27 mouse cellular contexts compared by ENCODE assay signal in the genomic region with DNA sequence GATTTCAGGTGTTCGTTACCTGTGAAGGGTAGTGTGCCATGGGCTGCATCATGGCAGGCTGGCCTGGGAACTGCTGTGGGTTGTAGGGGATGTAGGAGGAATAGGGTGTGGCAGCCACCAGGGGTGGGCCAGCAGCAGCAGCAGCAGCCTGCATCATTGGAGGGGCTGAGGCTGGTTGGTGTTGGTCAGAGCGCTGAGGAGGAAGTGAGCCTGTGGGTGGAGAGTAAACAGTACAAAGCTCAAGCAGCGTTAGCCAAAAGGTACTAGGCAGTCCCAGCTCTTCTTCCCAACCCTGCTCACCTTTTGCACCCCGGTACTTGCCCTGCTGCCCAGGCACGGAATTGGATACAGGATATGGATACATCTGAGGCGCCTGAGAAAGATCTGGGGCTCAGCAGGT. TPM values are rescaled to one million over a fixed set of nuclear protein-coding genes. Genes with fewer than 3 reads are reported as not detected.
A peak's percentile ranks its signal among the peaks of the same experiment; 100 is the strongest.
DNase-seq lines count a peak whose midpoint lies in the region; ATAC-seq lines count a peak whose summit lies in the region.
"Had no signal": no experiment of that assay in that cellular context is flagged by ENCODE, and none has a peak within 500 bp of the region (broad histone marks: within the 10 kb centered on the region; RNA-seq: fewer than 3 reads in every experiment).

No protein-coding gene starts in this region.

- H3K4me3 ChIP-seq in liver, embryonic 11.5 days (ENCODE audit: low read depth, low read length): no peak overlapping the region
- H3K4me3 ChIP-seq in liver, embryonic 16.5 days (ENCODE audit: low read depth, low read length): no peak overlapping the region
- no peak overlapping the region for H3K4me3 ChIP-seq in forebrain, embryonic 15.5 days
- H3K4me3 ChIP-seq: erythroblast, embryonic 14.5 days; kidney, embryonic 15.5 days; layer of hippocampus, adult 2 months; lung, embryonic 15.5 days; midbrain, embryonic 10.5 days; midbrain, embryonic 15.5 days; neural tube, embryonic 12.5 days had no signal

- peak; percentile 8 for DNase-seq in cerebellum, adult 11-12 months
- no peak for DNase-seq in cerebellum, postnatal 14 days
- no peak for DNase-seq in liver, embryonic 11.5 days (ENCODE audit: low spot score)
- DNase-seq in kidney, adult 9 months: no peak
- no peak for DNase-seq in embryo, embryonic 9.5 days (ENCODE audit: extremely low spot score)
- DNase-seq: adrenal gland, adult 2 months; forebrain, postnatal 0 days; heart, postnatal 14 days; kidney, adult 11 months; kidney, postnatal 25 days; layer of hippocampus, postnatal 36 days; left cerebral cortex, postnatal 4 days; right cerebral cortex, adult 18-20 months; right cerebral cortex, postnatal 4 days had no signal

- H3K36me3 ChIP-seq in liver, embryonic 11.5 days (ENCODE audit: control insufficient read depth, insufficient read depth, low read length): peaks cover 71% of the 10 kb centered on the region
- H3K36me3 ChIP-seq in liver, embryonic 16.5 days (ENCODE audit: control insufficient read depth, insufficient read depth): peaks cover 79% of the 10 kb centered on the region
- H3K36me3 ChIP-seq in forebrain, embryonic 15.5 days: peaks cover 96% of the 10 kb centered on the region

- H3K4me1 ChIP-seq in liver, embryonic 11.5 days (replicated peaks; ENCODE audit: control insufficient read depth, insufficient read depth, low read length): peaks cover 4% of the 10 kb centered on the region; the same call in 1 of the 2 replicates
- H3K4me1 ChIP-seq in liver, embryonic 16.5 days (ENCODE audit: control insufficient read depth, low read depth, low read length): no peaks in the 10 kb centered on the region; the same call in 1 of the 2 replicates
- H3K4me1 ChIP-seq in forebrain, embryonic 15.5 days: no peaks in the 10 kb centered on the region
- H3K4me1 ChIP-seq: lung, embryonic 15.5 days; midbrain, embryonic 10.5 days; midbrain, embryonic 15.5 days; neural tube, embryonic 12.5 days had no signal

- no peak overlapping the region for H3K27ac ChIP-seq in liver, embryonic 11.5 days (ENCODE audit: low read depth, low read length)
- H3K27ac ChIP-seq in liver, embryonic 16.5 days (ENCODE audit: low read length): peak overlapping the region; percentile 58; the same call in 1 of the 2 replicates
- no peak overlapping the region for H3K27ac ChIP-seq in forebrain, embryonic 15.5 days (replicated peaks)
- H3K27ac ChIP-seq: hindbrain, postnatal 0 days; kidney, embryonic 15.5 days; layer of hippocampus, adult 2 months; lung, embryonic 15.5 days; midbrain, embryonic 10.5 days; midbrain, embryonic 15.5 days; neural tube, embryonic 12.5 days had no signal

- ATAC-seq in liver, embryonic 11.5 days (replicated peaks; ENCODE audit: low FRiP score): peak; percentile 24; the same call in 1 of the 2 replicates
- peak; percentile 84 for ATAC-seq in liver, embryonic 16.5 days (ENCODE audit: low read depth)
- ATAC-seq in forebrain, embryonic 15.5 days (replicated peaks): no peak
- ATAC-seq: activated CD4-positive, CD25-positive, alpha-beta regulatory T cell, adult 4 months; forebrain, postnatal 0 days; hindbrain, postnatal 0 days; midbrain, embryonic 15.5 days had no signal

- H3K9ac ChIP-seq in liver, embryonic 11.5 days (ENCODE audit: low read depth, low read length): no peak overlapping the region
- H3K9ac ChIP-seq in liver, embryonic 16.5 days (ENCODE audit: low read depth, low read length): no peak overlapping the region
- H3K9ac ChIP-seq in forebrain, embryonic 15.5 days (replicated peaks): no peak overlapping the region
- H3K9ac ChIP-seq: forebrain, postnatal 0 days; kidney, embryonic 15.5 days; lung, embryonic 15.5 days; midbrain, embryonic 15.5 days; neural tube, embryonic 12.5 days had no signal

- no peaks in the 10 kb centered on the region for H3K9me3 ChIP-seq in liver, embryonic 11.5 days (ENCODE audit: control insufficient read depth, low read length)
- no peaks in the 10 kb centered on the region for H3K9me3 ChIP-seq in liver, embryonic 16.5 days (replicated peaks; ENCODE audit: control insufficient read depth, low read length)
- H3K9me3 ChIP-seq in forebrain, embryonic 15.5 days: no peaks in the 10 kb centered on the region
- H3K9me3 ChIP-seq: kidney, embryonic 15.5 days; lung, embryonic 15.5 days; midbrain, embryonic 10.5 days; midbrain, embryonic 15.5 days; neural tube, embryonic 12.5 days had no signal

- H3K27me3 ChIP-seq in liver, embryonic 11.5 days (replicated peaks; ENCODE audit: control insufficient read depth, insufficient read depth, low read length): no peaks in the 10 kb centered on the region
- H3K27me3 ChIP-seq in liver, embryonic 16.5 days (ENCODE audit: control insufficient read depth, insufficient read depth, low read depth, low read length): no peaks in the 10 kb centered on the region
- H3K27me3 ChIP-seq in forebrain, embryonic 15.5 days: no peaks in the 10 kb centered on the region
- H3K27me3 ChIP-seq: CH12.LX; kidney, embryonic 15.5 days; lung, embryonic 15.5 days; midbrain, embryonic 15.5 days; neural tube, embryonic 12.5 days had no signal

- no peak overlapping the region for H3K4me2 ChIP-seq in liver, embryonic 11.5 days
- no peak overlapping the region for H3K4me2 ChIP-seq in liver, embryonic 16.5 days (ENCODE audit: low read depth, low read length)
- no peak overlapping the region for H3K4me2 ChIP-seq in forebrain, embryonic 15.5 days (replicated peaks)
- H3K4me2 ChIP-seq: kidney, embryonic 15.5 days; lung, embryonic 15.5 days; midbrain, embryonic 15.5 days; neural tube, embryonic 12.5 days had no signal

- WGBS in liver, embryonic 11.5 days: 79% methylated on average over 6 of the region's 6 CpGs
- WGBS in liver, embryonic 16.5 days (ENCODE audit: insufficient replicate concordance): 80% methylated on average over 6 of the region's 6 CpGs
- WGBS in forebrain, embryonic 15.5 days: 91% methylated on average over 6 of the region's 6 CpGs

RNA-seq across cellular contexts. Expression of gene Tufm, which starts 7.0 kb away (rescaled TPM):
- polyA plus RNA-seq in liver, embryonic 11.5 days (2014; fragmentation: Nextera tagmentation; extraction: Ambion mirVana): 193 and 211 TPM in 2 replicates
- polyA plus RNA-seq in liver, embryonic 16.5 days (2015; fragmentation: Nextera tagmentation; extraction: Ambion mirVana): 81.0 and 84.0 TPM in 2 replicates
- polyA plus RNA-seq in forebrain, embryonic 15.5 days (2015; fragmentation: Nextera tagmentation; extraction: Ambion mirVana): 127 and 130 TPM in 2 replicates

RNA-seq across cellular contexts. Expression of gene Atxn2l, which starts 9.1 kb away (rescaled TPM):
- polyA plus RNA-seq in liver, embryonic 11.5 days (2014; fragmentation: Nextera tagmentation; extraction: Ambion mirVana): 71.4 and 75.7 TPM in 2 replicates
- polyA plus RNA-seq in liver, embryonic 16.5 days (2015; fragmentation: Nextera tagmentation; extraction: Ambion mirVana): 21.6 and 24.5 TPM in 2 replicates
- polyA plus RNA-seq in forebrain, embryonic 15.5 days (2015; fragmentation: Nextera tagmentation; extraction: Ambion mirVana): 65.2 and 69.0 TPM in 2 replicates

RNA-seq across cellular contexts. Expression of gene Sh2b1, which starts 18.9 kb away (rescaled TPM):
- polyA plus RNA-seq in liver, embryonic 11.5 days (2014; fragmentation: Nextera tagmentation; extraction: Ambion mirVana): 26.2 and 26.4 TPM in 2 replicates
- polyA plus RNA-seq in liver, embryonic 16.5 days (2015; fragmentation: Nextera tagmentation; extraction: Ambion mirVana): 14.2 and 14.5 TPM in 2 replicates
- 69.1 and 72.7 TPM in 2 replicates for polyA plus RNA-seq in forebrain, embryonic 15.5 days (2015; fragmentation: Nextera tagmentation; extraction: Ambion mirVana)

RNA-seq across cellular contexts. Expression of gene Atp2a1, which starts 31.2 kb away (rescaled TPM):
- 1.3 TPM in 2 replicates for polyA plus RNA-seq in liver, embryonic 11.5 days (2014; fragmentation: Nextera tagmentation; extraction: Ambion mirVana)
- polyA plus RNA-seq in liver, embryonic 16.5 days (2015; fragmentation: Nextera tagmentation; extraction: Ambion mirVana): 8.7 and 22.0 TPM in 2 replicates
- 0.20 and 0.37 TPM in 2 replicates for polyA plus RNA-seq in forebrain, embryonic 15.5 days (2015; fragmentation: Nextera tagmentation; extraction: Ambion mirVana)
- polyA plus RNA-seq: adrenal gland, adult 2 months; erythroblast, embryonic 14.5 days; forebrain, embryonic 11.5 days had no signal
